Mouse (Mus musculus): Measurements from ENCODE around the gene Epx. TPM values are rescaled to one million over a fixed set of nuclear protein-coding genes. Genes with fewer than 3 reads are reported as not detected.

Epx gene
- total RNA-seq, 1 experiment = 0.31 TPM

- H3K27ac ChIP-seq (ENCODE audit: insufficient read depth, low read depth, low read length, poor library complexity, severe bottlenecking) = no peak within 1 kb of the TSS
- peaks cover 2 to 13% of the 10 kb centered on the region in 2 experiments; a peak in 3 of 4 replicates for H3K4me1 ChIP-seq (ENCODE audit: control insufficient read depth in 2 of 2, insufficient read depth in 2 of 2, low read length in 2 of 2, poor library complexity in 1 of 2)
- in situ Hi-C loops (cut with MboI; ENCODE audit: low sequenced_read_pairs in 2 of 2, unreplicated experiment in 2 of 2) = no loop called here
- DNase-seq (ENCODE audit: low read depth, low spot score) = peak; percentile 93
- peak within 1 kb of the TSS; percentile 82 for H3K9ac ChIP-seq (ENCODE audit: insufficient read depth, low read depth, low read length, poor library complexity, severe bottlenecking)
- no peaks in the 10 kb centered on the region for H3K9me3 ChIP-seq (ENCODE audit: control insufficient read depth, insufficient read depth, low read depth, low read length)
- H3K36me3 ChIP-seq (ENCODE audit: control insufficient read depth, insufficient read depth, low read length, poor library complexity, severe bottlenecking) = peaks cover 12% of the 10 kb centered on the region; the same call in 1 of the 2 replicates
- TF ChIP-seq HCFC1 (IDR thresholded peaks at IDR 0.05; ENCODE audit: borderline replicate concordance, insufficient read depth, low read length) (peak; percentile 28; the same call in 1 of the 2 replicates), ZC3H11A (IDR thresholded peaks at IDR 0.05; ENCODE audit: borderline replicate concordance, low read depth, low read length) (no peak), MAFK (IDR thresholded peaks at IDR 0.05; ENCODE audit: insufficient read depth, low read depth, low read length) (no peak), CHD2 (IDR thresholded peaks at IDR 0.05; ENCODE audit: low read depth, low read length) (no peak), ZNF384 (IDR thresholded peaks at IDR 0.05; ENCODE audit: low read depth, low read length) (no peak)
- peak within 1 kb of the TSS; percentile 70 to 74 for H3K4me3 ChIP-seq (ENCODE audit: insufficient read depth in 1 of 2, low read depth in 1 of 2, low read length in 2 of 2, poor library complexity in 1 of 2, severe bottlenecking in 1 of 2)
These were observed 22.4 kb downstream of the Epx start, which contains the start of gene Mks1 for GRCm38 (mm10) chr11:87852690-87853596. TSS of gene Mks1 (plus strand) at chr11:87853215.

- peaks cover 5 to 13% of the 10 kb centered on the region in 2 experiments; a peak in 2 of 4 replicates for H3K4me1 ChIP-seq (ENCODE audit: control insufficient read depth in 2 of 2, insufficient read depth in 2 of 2, low read length in 2 of 2, poor library complexity in 1 of 2)
- in situ Hi-C loops (cut with MboI; ENCODE audit: low sequenced_read_pairs in 2 of 2, unreplicated experiment in 2 of 2) = no loop called here
- H3K9me3 ChIP-seq (ENCODE audit: control insufficient read depth, insufficient read depth, low read depth, low read length) = no peaks in the 10 kb centered on the region
- peak; percentile 36 for DNase-seq (ENCODE audit: low read depth, low spot score)
- TF ChIP-seq CHD2 (IDR thresholded peaks at IDR 0.05; ENCODE audit: low read depth, low read length) (peak; percentile 90), HCFC1 (IDR thresholded peaks at IDR 0.05; ENCODE audit: borderline replicate concordance, insufficient read depth, low read length) (no peak)
- H3K27ac ChIP-seq (ENCODE audit: insufficient read depth, low read depth, low read length, poor library complexity, severe bottlenecking) = no peak overlapping the region
- H3K9ac ChIP-seq (ENCODE audit: insufficient read depth, low read depth, low read length, poor library complexity, severe bottlenecking) = no peak overlapping the region
- peak overlapping the region in 1 of 2 experiments; percentile 48; a peak in 2 of 4 replicates for H3K4me3 ChIP-seq (ENCODE audit: insufficient read depth in 1 of 2, low read depth in 1 of 2, low read length in 2 of 2, poor library complexity in 1 of 2, severe bottlenecking in 1 of 2)
- no peaks in the 10 kb centered on the region for H3K36me3 ChIP-seq (ENCODE audit: control insufficient read depth, insufficient read depth, low read length, poor library complexity, severe bottlenecking)
These were observed 27.5 kb downstream of the Epx start for GRCm38 (mm10) chr11:87847884-87848283.

- in situ Hi-C loops (cut with MboI; ENCODE audit: low sequenced_read_pairs in 2 of 2, unreplicated experiment in 2 of 2) = no loop called here
- Histone ChIP-seq H3K9me3 (ENCODE audit: control insufficient read depth, insufficient read depth, low read depth, low read length) (no peaks in the 10 kb centered on the region), H3K27ac (ENCODE audit: insufficient read depth, low read depth, low read length, poor library complexity, severe bottlenecking) (no peak overlapping the region), H3K36me3 (ENCODE audit: control insufficient read depth, insufficient read depth, low read length, poor library complexity, severe bottlenecking) (no peaks in the 10 kb centered on the region), H3K4me1 (ENCODE audit: control insufficient read depth in 2 of 2, insufficient read depth in 2 of 2, low read length in 2 of 2, poor library complexity in 1 of 2) (peaks cover 5 to 13% of the 10 kb centered on the region in 2 experiments; a peak in 2 of 4 replicates), H3K4me3 (ENCODE audit: insufficient read depth in 1 of 2, low read depth in 1 of 2, low read length in 2 of 2, poor library complexity in 1 of 2, severe bottlenecking in 1 of 2) (peak overlapping the region in 1 of 2 experiments; percentile 48; a peak in 1 of 4 replicates), H3K9ac (ENCODE audit: insufficient read depth, low read depth, low read length, poor library complexity, severe bottlenecking) (no peak overlapping the region)
- DNase-seq (ENCODE audit: low read depth, low spot score) = peak; percentile 33
- TF ChIP-seq HCFC1 (IDR thresholded peaks at IDR 0.05; ENCODE audit: borderline replicate concordance, insufficient read depth, low read length) = no peak
- TF ChIP-seq CHD2 (IDR thresholded peaks at IDR 0.05; ENCODE audit: low read depth, low read length) = no peak
- TF ChIP-seq MAFK (IDR thresholded peaks at IDR 0.05; ENCODE audit: insufficient read depth, low read depth, low read length) = no peak
- no peak for TF ChIP-seq ZC3H11A (IDR thresholded peaks at IDR 0.05; ENCODE audit: borderline replicate concordance, low read depth, low read length)
- TF ChIP-seq ZNF384 (IDR thresholded peaks at IDR 0.05; ENCODE audit: low read depth, low read length) = no peak
These were observed 28.3 kb downstream of the Epx start for GRCm38 (mm10) chr11:87846968-87847600.

- no peaks in the 10 kb centered on the region for H3K36me3 ChIP-seq (ENCODE audit: control insufficient read depth, insufficient read depth, low read length, poor library complexity, severe bottlenecking)
- H3K4me3 ChIP-seq (ENCODE audit: insufficient read depth in 1 of 2, low read depth in 1 of 2, low read length in 2 of 2, poor library complexity in 1 of 2, severe bottlenecking in 1 of 2) = no peak overlapping the region
- no peak for DNase-seq (ENCODE audit: low read depth, low spot score)
- in situ Hi-C loops (cut with MboI; ENCODE audit: low sequenced_read_pairs in 2 of 2, unreplicated experiment in 2 of 2) = no loop called here
- TF ChIP-seq ZNF384 (IDR thresholded peaks at IDR 0.05; ENCODE audit: low read depth, low read length) (no peak), ZC3H11A (IDR thresholded peaks at IDR 0.05; ENCODE audit: borderline replicate concordance, low read depth, low read length) (no peak)
- H3K27ac ChIP-seq (ENCODE audit: insufficient read depth, low read depth, low read length, poor library complexity, severe bottlenecking) = no peak overlapping the region
- H3K9ac ChIP-seq (ENCODE audit: insufficient read depth, low read depth, low read length, poor library complexity, severe bottlenecking) = no peak overlapping the region
- no peaks in the 10 kb centered on the region for H3K9me3 ChIP-seq (ENCODE audit: control insufficient read depth, insufficient read depth, low read depth, low read length)
- H3K4me1 ChIP-seq (ENCODE audit: control insufficient read depth in 2 of 2, insufficient read depth in 2 of 2, low read length in 2 of 2, poor library complexity in 1 of 2) = no peaks in the 10 kb centered on the region
These were observed 33.9 kb downstream of the Epx start for GRCm38 (mm10) chr11:87841436-87841835.

All from ES-E14 (cell line).